Comparison of ENCODE assay signal across 13 mouse cellular contexts in the genomic region with DNA sequence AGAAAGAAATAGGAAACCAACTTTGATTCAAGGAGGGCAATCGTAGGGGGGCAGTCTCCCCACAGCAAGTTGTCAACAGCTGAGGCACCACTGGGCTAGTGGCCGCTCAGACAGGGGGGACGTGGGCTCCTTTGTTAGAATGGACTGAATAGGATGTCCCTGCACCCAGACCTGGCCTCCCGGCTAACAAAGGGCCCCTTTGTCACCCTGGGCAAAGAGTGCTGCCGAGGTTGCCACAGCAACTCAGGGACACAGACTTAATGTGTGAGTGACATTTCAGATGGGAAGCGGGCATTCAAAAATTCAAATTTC. TPM values are rescaled to one million over a fixed set of nuclear protein-coding genes. Genes with fewer than 3 reads are reported as not detected.
DNase-seq lines count a peak whose midpoint lies in the region; ATAC-seq lines count a peak whose summit lies in the region.
"Had no signal": no experiment of that assay in that cellular context is flagged by ENCODE, and none has a peak within 500 bp of the region (broad histone marks: within the 10 kb centered on the region; RNA-seq: fewer than 3 reads in every experiment).

No protein-coding gene starts in this region.

- intact Hi-C loops in left cerebral cortex, postnatal 14 days (cut with DNase I), result no loop called here

- no peak overlapping the region for H3K9ac ChIP-seq in hindbrain, embryonic 11.5 days (ENCODE audit: low read depth, low read length)
- peak overlapping the region; percentile 41; the same call in 1 of the 2 replicates for H3K9ac ChIP-seq in midbrain, embryonic 11.5 days (ENCODE audit: low read length)
- no peak overlapping the region for H3K9ac ChIP-seq in kidney, embryonic 15.5 days

- H3K27me3 ChIP-seq in hindbrain, embryonic 11.5 days (ENCODE audit: control insufficient read depth, insufficient read depth, low read length), result no peaks in the 10 kb centered on the region; the same call in 1 of the 2 replicates
- no peaks in the 10 kb centered on the region for H3K27me3 ChIP-seq in midbrain, embryonic 11.5 days (ENCODE audit: control insufficient read depth, insufficient read depth, low read length)
- H3K27me3 ChIP-seq in kidney, embryonic 15.5 days, result peaks cover 27% of the 10 kb centered on the region

- H3K36me3 ChIP-seq in hindbrain, embryonic 11.5 days (ENCODE audit: control insufficient read depth, insufficient read depth, low read length), result no peaks in the 10 kb centered on the region
- no peaks in the 10 kb centered on the region for H3K36me3 ChIP-seq in midbrain, embryonic 11.5 days (ENCODE audit: control insufficient read depth, insufficient read depth, low read length)
- H3K36me3 ChIP-seq in kidney, embryonic 15.5 days, result no peaks in the 10 kb centered on the region

- ATAC-seq in hindbrain, embryonic 11.5 days (ENCODE audit: low FRiP score), result peak; percentile 94
- peak; percentile 92 for ATAC-seq in midbrain, embryonic 11.5 days (ENCODE audit: low FRiP score)
- ATAC-seq in kidney, embryonic 15.5 days (replicated peaks; ENCODE audit: low FRiP score), result no peak

- peak; percentile 79 for DNase-seq in Muller cell, postnatal 12 days (ENCODE audit: inconsistent ontology term)
- peak; percentile 81 for DNase-seq in embryo, embryonic 11 days
- peak; percentile 85 for DNase-seq in hindbrain, embryonic 11.5 days (ENCODE audit: low spot score)
- peak; percentile 94 for DNase-seq in midbrain, embryonic 11.5 days (ENCODE audit: low spot score, missing footprints)
- no peak for DNase-seq in left cerebral cortex, postnatal 14 days (ENCODE audit: low spot score in 2 of 2)
- no peak for DNase-seq in layer of hippocampus, postnatal 25 days (ENCODE audit: extremely low spot score in 1 of 2, low spot score in 1 of 2)
- no peak for DNase-seq in spleen, postnatal 14 days (ENCODE audit: low spot score in 2 of 2)
- DNase-seq: cerebellum, adult 9-11 months; heart, adult 18-20 months; kidney, postnatal 4 days had no signal

- H3K4me2 ChIP-seq in hindbrain, embryonic 11.5 days (replicated peaks; ENCODE audit: low read depth, low read length), result no peak overlapping the region
- H3K4me2 ChIP-seq in midbrain, embryonic 11.5 days, result peak overlapping the region; percentile 24; the same call in 1 of the 2 replicates
- no peak overlapping the region for H3K4me2 ChIP-seq in kidney, embryonic 15.5 days

- H3K4me1 ChIP-seq in hindbrain, embryonic 11.5 days (replicated peaks; ENCODE audit: control insufficient read depth, insufficient read depth, low read length), result peaks cover 7% of the 10 kb centered on the region; the same call in 1 of the 2 replicates
- H3K4me1 ChIP-seq in midbrain, embryonic 11.5 days (ENCODE audit: control insufficient read depth, insufficient read depth, low read length), result peaks cover 40% of the 10 kb centered on the region
- H3K4me1 ChIP-seq in kidney, embryonic 15.5 days, result peaks cover 19% of the 10 kb centered on the region; the same call in 1 of the 2 replicates

- H3K4me3 ChIP-seq in hindbrain, embryonic 11.5 days (ENCODE audit: low read depth, low read length), result no peak overlapping the region
- H3K4me3 ChIP-seq in midbrain, embryonic 11.5 days (ENCODE audit: low read depth, low read length), result no peak overlapping the region
- H3K4me3 ChIP-seq in kidney, embryonic 15.5 days (replicated peaks), result no peak overlapping the region
- H3K4me3 ChIP-seq: erythroblast, embryonic 14.5 days had no signal

- H3K9me3 ChIP-seq in hindbrain, embryonic 11.5 days (ENCODE audit: control insufficient read depth, low read length), result no peaks in the 10 kb centered on the region
- H3K9me3 ChIP-seq in midbrain, embryonic 11.5 days (ENCODE audit: control insufficient read depth, low read length), result no peaks in the 10 kb centered on the region
- no peaks in the 10 kb centered on the region for H3K9me3 ChIP-seq in kidney, embryonic 15.5 days (replicated peaks)

- H3K27ac ChIP-seq in hindbrain, embryonic 11.5 days (ENCODE audit: low read depth, low read length), result peak overlapping the region; percentile 65
- H3K27ac ChIP-seq in midbrain, embryonic 11.5 days (ENCODE audit: low read depth, low read length), result peak overlapping the region; percentile 86
- no peak overlapping the region for H3K27ac ChIP-seq in kidney, embryonic 15.5 days

- WGBS in hindbrain, embryonic 11.5 days, result 4% methylated on average over 6 of the region's 6 CpGs
- 4% methylated on average over 6 of the region's 6 CpGs for WGBS in midbrain, embryonic 11.5 days
- WGBS in kidney, embryonic 15.5 days, result 36% methylated on average over 6 of the region's 6 CpGs

RNA-seq across cellular contexts. Expression of a gene that starts 7.1 kb away (rescaled TPM):
- polyA plus RNA-seq in hindbrain, embryonic 11.5 days (2014; fragmentation: Nextera tagmentation; extraction: Ambion mirVana), result 15.6 and 17.5 TPM in 2 replicates
- 37.3 and 38.2 TPM in 2 replicates for polyA plus RNA-seq in midbrain, embryonic 11.5 days (2014; fragmentation: Nextera tagmentation; extraction: Ambion mirVana)
- total RNA-seq in left cerebral cortex, postnatal 14 days (2021), result 10 to 100 TPM; 22.0 to 27.4 TPM
- 1.7 and 2.7 TPM in 2 replicates for polyA plus RNA-seq in kidney, embryonic 15.5 days (2015; fragmentation: Nextera tagmentation; extraction: Ambion mirVana)
- total RNA-seq in layer of hippocampus, postnatal 25 days (2021), result 10 to 100 TPM; 23.5 to 24.3 TPM
- total RNA-seq: monocyte, adult 5-6 weeks had no signal

Comparison
In these comparisons a context has a peak if more than half of its experiments do, and no peak if none do; other contexts are left out.
1. DNase-seq: peak in Muller cell, postnatal 12 days (single experiment), embryo, embryonic 11 days (single experiment), hindbrain, embryonic 11.5 days (single experiment) and midbrain, embryonic 11.5 days (single experiment); none in left cerebral cortex, postnatal 14 days (0 of 2), layer of hippocampus, postnatal 25 days (0 of 2) and spleen, postnatal 14 days (0 of 2).